Comparison of ENCODE assay signal across 17 mouse cellular contexts in genomic region chr16:64524051-64524645, GRCm38 (mm10).
DNase-seq lines count a peak whose midpoint lies in the region; ATAC-seq lines count a peak whose summit lies in the region.
"Had no signal": no experiment of that assay in that cellular context is flagged by ENCODE, and none has a peak within 500 bp of the region (broad histone marks: within the 10 kb centered on the region; RNA-seq: fewer than 3 reads in every experiment).

No protein-coding gene starts in this region.

- H3K27me3 ChIP-seq in hindbrain, embryonic 11.5 days (ENCODE audit: control insufficient read depth, insufficient read depth, low read length), result no peaks in the 10 kb centered on the region
- no peaks in the 10 kb centered on the region for H3K27me3 ChIP-seq in hindbrain, embryonic 10.5 days (ENCODE audit: insufficient read depth, poor library complexity, severe bottlenecking)
- no peaks in the 10 kb centered on the region for H3K27me3 ChIP-seq in hindbrain, embryonic 15.5 days
- no peaks in the 10 kb centered on the region for H3K27me3 ChIP-seq in midbrain, embryonic 13.5 days
- H3K27me3 ChIP-seq in neural tube, embryonic 15.5 days (replicated peaks), result no peaks in the 10 kb centered on the region
- H3K27me3 ChIP-seq: embryonic facial prominence, embryonic 15.5 days; liver, embryonic 15.5 days; megakaryocyte, embryonic 14.5 days had no signal

- no peak overlapping the region for H3K4me2 ChIP-seq in hindbrain, embryonic 11.5 days (replicated peaks; ENCODE audit: low read depth, low read length)
- H3K4me2 ChIP-seq in hindbrain, embryonic 15.5 days, result no peak overlapping the region
- H3K4me2 ChIP-seq in midbrain, embryonic 13.5 days (replicated peaks), result no peak overlapping the region
- H3K4me2 ChIP-seq in neural tube, embryonic 15.5 days, result no peak overlapping the region
- H3K4me2 ChIP-seq: embryonic facial prominence, embryonic 15.5 days; liver, embryonic 15.5 days had no signal

- H3K4me1 ChIP-seq in hindbrain, embryonic 11.5 days (replicated peaks; ENCODE audit: control insufficient read depth, insufficient read depth, low read length), result no peaks in the 10 kb centered on the region
- peaks cover 8% of the 10 kb centered on the region for H3K4me1 ChIP-seq in hindbrain, embryonic 10.5 days (replicated peaks)
- no peaks in the 10 kb centered on the region for H3K4me1 ChIP-seq in hindbrain, embryonic 15.5 days (replicated peaks)
- H3K4me1 ChIP-seq in midbrain, embryonic 13.5 days (replicated peaks), result peaks cover 6% of the 10 kb centered on the region; the same call in 1 of the 2 replicates
- 0 out of 2 replicates have a peak, but pooled peaks cover 5% of the 10 kb centered on the region for H3K4me1 ChIP-seq in neural tube, embryonic 15.5 days
- H3K4me1 ChIP-seq: embryonic facial prominence, embryonic 15.5 days; liver, embryonic 15.5 days; megakaryocyte, embryonic 14.5 days had no signal

- peak; percentile 13 for DNase-seq in hindbrain, embryonic 11.5 days (ENCODE audit: low spot score)
- DNase-seq in hindbrain, embryonic 10.5 days (ENCODE audit: low spot score), result no peak
- no peak for DNase-seq in urinary bladder, postnatal 14 days (ENCODE audit: low spot score)
- DNase-seq in frontal cortex, postnatal 36 days (ENCODE audit: low spot score in 2 of 2), result no peak
- DNase-seq: kidney, adult 2 months; kidney, postnatal 14 days; layer of hippocampus, adult 9-11 months; lung, postnatal 10 days; thymus, postnatal 25 days had no signal

- no peaks in the 10 kb centered on the region for H3K9me3 ChIP-seq in hindbrain, embryonic 11.5 days (ENCODE audit: control insufficient read depth, low read length)
- H3K9me3 ChIP-seq in hindbrain, embryonic 10.5 days, result no peaks in the 10 kb centered on the region
- no peaks in the 10 kb centered on the region for H3K9me3 ChIP-seq in hindbrain, embryonic 15.5 days
- H3K9me3 ChIP-seq in midbrain, embryonic 13.5 days, result no peaks in the 10 kb centered on the region
- H3K9me3 ChIP-seq in neural tube, embryonic 15.5 days (replicated peaks), result no peaks in the 10 kb centered on the region
- H3K9me3 ChIP-seq: embryonic facial prominence, embryonic 15.5 days; G1E; liver, embryonic 15.5 days; megakaryocyte, embryonic 14.5 days had no signal

- no peak overlapping the region for H3K4me3 ChIP-seq in hindbrain, embryonic 11.5 days (ENCODE audit: low read depth, low read length)
- H3K4me3 ChIP-seq in hindbrain, embryonic 10.5 days, result no peak overlapping the region
- no peak overlapping the region for H3K4me3 ChIP-seq in hindbrain, embryonic 15.5 days
- no peak overlapping the region for H3K4me3 ChIP-seq in midbrain, embryonic 13.5 days (replicated peaks)
- H3K4me3 ChIP-seq in neural tube, embryonic 15.5 days (replicated peaks), result no peak overlapping the region
- H3K4me3 ChIP-seq: embryonic facial prominence, embryonic 15.5 days; liver, embryonic 15.5 days; megakaryocyte, embryonic 14.5 days had no signal

- no peak overlapping the region for H3K9ac ChIP-seq in hindbrain, embryonic 11.5 days (ENCODE audit: low read depth, low read length)
- no peak overlapping the region for H3K9ac ChIP-seq in hindbrain, embryonic 15.5 days
- H3K9ac ChIP-seq in midbrain, embryonic 13.5 days (replicated peaks), result no peak overlapping the region
- no peak overlapping the region for H3K9ac ChIP-seq in neural tube, embryonic 15.5 days (replicated peaks)
- H3K9ac ChIP-seq: embryonic facial prominence, embryonic 15.5 days; liver, embryonic 15.5 days had no signal

- ATAC-seq in hindbrain, embryonic 11.5 days (ENCODE audit: low FRiP score), result peak; percentile 88
- ATAC-seq in hindbrain, embryonic 15.5 days (ENCODE audit: low FRiP score, low read depth), result peak; percentile 83
- ATAC-seq in midbrain, embryonic 13.5 days, result peak; percentile 90
- peak; percentile 88 for ATAC-seq in neural tube, embryonic 15.5 days (ENCODE audit: low FRiP score)
- ATAC-seq: CD4-positive, CD25-positive, alpha-beta regulatory T cell, adult 4 months had no signal

- H3K27ac ChIP-seq in hindbrain, embryonic 11.5 days (ENCODE audit: low read depth, low read length), result no peak overlapping the region
- no peak overlapping the region for H3K27ac ChIP-seq in hindbrain, embryonic 10.5 days
- no peak overlapping the region for H3K27ac ChIP-seq in hindbrain, embryonic 15.5 days (replicated peaks)
- no peak overlapping the region for H3K27ac ChIP-seq in midbrain, embryonic 13.5 days
- H3K27ac ChIP-seq in neural tube, embryonic 15.5 days (replicated peaks), result no peak overlapping the region
- H3K27ac ChIP-seq: embryonic facial prominence, embryonic 15.5 days; liver, embryonic 15.5 days had no signal

- WGBS in hindbrain, embryonic 11.5 days, result 34% methylated on average over 5 of the region's 5 CpGs
- WGBS in hindbrain, embryonic 10.5 days, result 40% methylated on average over 5 of the region's 5 CpGs
- WGBS in hindbrain, embryonic 15.5 days, result 27% methylated on average over 5 of the region's 5 CpGs
- 28% methylated on average over 5 of the region's 5 CpGs for WGBS in midbrain, embryonic 13.5 days
- 16% methylated on average over 5 of the region's 5 CpGs for WGBS in neural tube, embryonic 15.5 days

- H3K36me3 ChIP-seq in hindbrain, embryonic 11.5 days (ENCODE audit: control insufficient read depth, insufficient read depth, low read length), result no peaks in the 10 kb centered on the region
- H3K36me3 ChIP-seq in hindbrain, embryonic 10.5 days, result no peaks in the 10 kb centered on the region
- H3K36me3 ChIP-seq in hindbrain, embryonic 15.5 days, result no peaks in the 10 kb centered on the region
- no peaks in the 10 kb centered on the region for H3K36me3 ChIP-seq in midbrain, embryonic 13.5 days
- no peaks in the 10 kb centered on the region for H3K36me3 ChIP-seq in neural tube, embryonic 15.5 days
- H3K36me3 ChIP-seq: embryonic facial prominence, embryonic 15.5 days; G1E; liver, embryonic 15.5 days had no signal
